ENCODE assay signal across 8 mouse cellular contexts in the genomic region with DNA sequence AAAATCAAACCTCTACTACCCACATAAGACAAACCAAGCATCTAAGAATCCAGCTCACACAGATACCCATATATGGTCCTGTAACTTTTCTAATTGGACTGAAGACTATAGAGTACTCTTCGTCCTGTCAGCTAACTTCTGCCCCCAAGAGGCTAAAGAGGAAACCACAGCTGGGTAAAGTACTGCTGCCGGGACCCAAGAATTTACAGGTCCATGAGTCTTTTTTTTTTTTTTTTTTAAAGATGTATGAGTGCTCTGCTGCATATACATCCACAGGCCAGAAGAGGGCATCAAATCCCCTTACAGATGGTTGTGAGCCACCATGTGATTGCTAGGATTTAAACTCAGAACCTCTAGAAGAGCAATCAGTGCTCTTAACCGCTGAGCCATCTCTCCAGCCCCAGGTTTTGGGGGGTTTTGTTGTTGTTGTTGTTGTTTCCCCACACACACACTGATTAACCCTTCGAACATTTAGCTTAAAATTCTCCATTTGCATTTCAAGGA. TPM values are rescaled to one million over a fixed set of nuclear protein-coding genes. Genes with fewer than 3 reads are reported as not detected.
DNase-seq lines count a peak whose midpoint lies in the region; ATAC-seq and TF ChIP-seq lines count a peak whose summit lies in the region.

No protein-coding gene starts in this region.

- 0% methylated on average over 4 of the region's 4 CpGs for WGBS in forebrain, embryonic 14.5 days
- under 1% methylated on average over 4 of the region's 4 CpGs for WGBS in liver, postnatal 0 days (ENCODE audit: insufficient replicate concordance)
- 1% methylated on average over 4 of the region's 4 CpGs for WGBS in neural tube, embryonic 12.5 days

- H3K36me3 ChIP-seq in ES-E14 (ENCODE audit: control insufficient read depth, insufficient read depth, low read length, poor library complexity, severe bottlenecking) = peaks cover 9% of the 10 kb centered on the region
- H3K36me3 ChIP-seq in forebrain, embryonic 14.5 days (ENCODE audit: control insufficient read depth, insufficient read depth, low read length) = peaks cover 20% of the 10 kb centered on the region
- H3K36me3 ChIP-seq in liver, postnatal 0 days (replicated peaks; ENCODE audit: insufficient read depth, low read length) = peaks cover 5% of the 10 kb centered on the region
- peaks cover 21% of the 10 kb centered on the region for H3K36me3 ChIP-seq in neural tube, embryonic 12.5 days

- peak; percentile 36 for ATAC-seq in forebrain, embryonic 14.5 days
- ATAC-seq in liver, postnatal 0 days = peak; percentile 28
- peak; percentile 35 for ATAC-seq in neural tube, embryonic 12.5 days (ENCODE audit: low FRiP score, low read depth)

- intact Hi-C loops in heart, postnatal 14 days (cut with DNase I) = loop anchor here (10.0 kb wide), 1 partner anchor 421 kb away; a partner anchor contains a TSS

- no peak overlapping the region; the same call in 1 of the 2 replicates for H3K9ac ChIP-seq in ES-E14 (ENCODE audit: insufficient read depth, low read depth, low read length, poor library complexity, severe bottlenecking)
- H3K9ac ChIP-seq in forebrain, embryonic 14.5 days (ENCODE audit: low read length) = no peak overlapping the region
- H3K9ac ChIP-seq in liver, postnatal 0 days (replicated peaks) = no peak overlapping the region
- no peak overlapping the region for H3K9ac ChIP-seq in neural tube, embryonic 12.5 days

- no peak for TF ChIP-seq EP300 in liver, postnatal 0 days (IDR thresholded peaks at IDR 0.05; ENCODE audit: low read depth)

- no peaks in the 10 kb centered on the region for H3K27me3 ChIP-seq in forebrain, embryonic 14.5 days (replicated peaks; ENCODE audit: control insufficient read depth, insufficient read depth, low read length)
- no peaks in the 10 kb centered on the region for H3K27me3 ChIP-seq in liver, postnatal 0 days (ENCODE audit: insufficient read depth, low read length)
- no peaks in the 10 kb centered on the region for H3K27me3 ChIP-seq in neural tube, embryonic 12.5 days (replicated peaks)

- H3K4me3 ChIP-seq in ES-E14 (ENCODE audit: insufficient read depth in 1 of 2, low read depth in 1 of 2, low read length in 2 of 2, poor library complexity in 1 of 2, severe bottlenecking in 1 of 2) = peak overlapping the region; percentile 65 to 97
- H3K4me3 ChIP-seq in forebrain, embryonic 14.5 days (ENCODE audit: low read depth, low read length) = peak overlapping the region; percentile 68
- peak overlapping the region; percentile 73 for H3K4me3 ChIP-seq in liver, postnatal 0 days (ENCODE audit: low read depth, low read length)
- H3K4me3 ChIP-seq in neural tube, embryonic 12.5 days = peak overlapping the region; percentile 61

- no peaks in the 10 kb centered on the region for H3K9me3 ChIP-seq in ES-E14 (ENCODE audit: control insufficient read depth, insufficient read depth, low read depth, low read length)
- H3K9me3 ChIP-seq in forebrain, embryonic 14.5 days (replicated peaks; ENCODE audit: control insufficient read depth, low read length) = no peaks in the 10 kb centered on the region
- no peaks in the 10 kb centered on the region for H3K9me3 ChIP-seq in liver, postnatal 0 days (ENCODE audit: low read length)
- H3K9me3 ChIP-seq in neural tube, embryonic 12.5 days = no peaks in the 10 kb centered on the region

- peak; percentile 77 for TF ChIP-seq CTCF in liver, postnatal 0 days (IDR thresholded peaks at IDR 0.05; ENCODE audit: low read depth)

- peak overlapping the region; percentile 86 for H3K4me2 ChIP-seq in forebrain, embryonic 14.5 days (ENCODE audit: low read length)
- H3K4me2 ChIP-seq in liver, postnatal 0 days (ENCODE audit: low read depth, low read length) = peak overlapping the region; percentile 96
- H3K4me2 ChIP-seq in neural tube, embryonic 12.5 days (replicated peaks) = peak overlapping the region; percentile 72

- in situ Hi-C loops in ES-E14 (cut with MboI; ENCODE audit: low sequenced_read_pairs in 2 of 2, unreplicated experiment in 2 of 2) = no loop called here

- no peaks in the 10 kb centered on the region; a peak in 1 of 4 replicates for H3K4me1 ChIP-seq in ES-E14 (ENCODE audit: control insufficient read depth in 2 of 2, insufficient read depth in 2 of 2, low read length in 2 of 2, poor library complexity in 1 of 2)
- peaks cover 10% of the 10 kb centered on the region; the same call in 1 of the 2 replicates for H3K4me1 ChIP-seq in forebrain, embryonic 14.5 days (ENCODE audit: control insufficient read depth, insufficient read depth, low read length)
- peaks cover 8% of the 10 kb centered on the region for H3K4me1 ChIP-seq in liver, postnatal 0 days (ENCODE audit: insufficient read depth)
- H3K4me1 ChIP-seq in neural tube, embryonic 12.5 days = peaks cover 11% of the 10 kb centered on the region

- H3K27ac ChIP-seq in ES-E14 (ENCODE audit: insufficient read depth, low read depth, low read length, poor library complexity, severe bottlenecking) = no peak overlapping the region; the same call in 1 of the 2 replicates
- no peak overlapping the region for H3K27ac ChIP-seq in forebrain, embryonic 14.5 days (ENCODE audit: low read depth, low read length)
- peak overlapping the region; percentile 50 for H3K27ac ChIP-seq in liver, postnatal 0 days (ENCODE audit: low read depth)
- H3K27ac ChIP-seq in neural tube, embryonic 12.5 days = no peak overlapping the region

- DNase-seq in ES-E14 (ENCODE audit: low read depth, low spot score) = peak; percentile 86
- DNase-seq in c-Kit-positive CD71-positive TER-119-negative erythroid progenitor cells, embryonic 14.5 days (ENCODE audit: low read depth) = peak; percentile 84
- peak; percentile 87 for DNase-seq in forebrain, embryonic 14.5 days (ENCODE audit: low spot score)
- DNase-seq in heart, postnatal 14 days = peak; percentile 60 to 75
- peak; percentile 82 to 90 for DNase-seq in kidney, postnatal 4 days
- peak; percentile 73 for DNase-seq in liver, postnatal 0 days
- DNase-seq in testis, postnatal 10 days (ENCODE audit: low spot score) = peak; percentile 85

TF ChIP-seq in ES-E14, 5 proteins besides CTCF, POLR2A, EP300 and RAD21:
- TF ChIP-seq ZNF384 (IDR thresholded peaks at IDR 0.05; ENCODE audit: low read depth, low read length) = peak; percentile 81
- TF ChIP-seq ZC3H11A (IDR thresholded peaks at IDR 0.05; ENCODE audit: borderline replicate concordance, low read depth, low read length) = no peak
- TF ChIP-seq HCFC1 (IDR thresholded peaks at IDR 0.05; ENCODE audit: borderline replicate concordance, insufficient read depth, low read length) = no peak
- TF ChIP-seq CHD2 (IDR thresholded peaks at IDR 0.05; ENCODE audit: low read depth, low read length) = no peak

RNA-seq across cellular contexts. Expression of a gene that starts 1.1 kb away (rescaled TPM):
- 19.7 and 40.1 TPM in 2 replicates for total RNA-seq in ES-E14 (2012; rRNA removed)
- 64.7 and 64.9 TPM in 2 replicates for polyA plus RNA-seq in forebrain, embryonic 14.5 days (2014; fragmentation: Nextera tagmentation; extraction: Ambion mirVana)
- 10 to 100 TPM; 18.6 to 30.2 TPM for total RNA-seq in heart, postnatal 14 days (2021)
- 9.4 and 10.8 TPM in 2 replicates for polyA plus RNA-seq in liver, postnatal 0 days (2015; fragmentation: Nextera tagmentation; extraction: Ambion mirVana)
- polyA plus RNA-seq in neural tube, embryonic 12.5 days (2016; fragmentation: Nextera tagmentation; extraction: Ambion mirVana) = 58.6 and 64.4 TPM in 2 replicates

RNA-seq across cellular contexts. Expression of a gene that starts 9.1 kb away (rescaled TPM):
- 0.49 and 0.74 TPM in 2 replicates for total RNA-seq in ES-E14 (2012; rRNA removed)
- polyA plus RNA-seq in forebrain, embryonic 14.5 days (2014; fragmentation: Nextera tagmentation; extraction: Ambion mirVana) = 0.62 and 0.82 TPM in 2 replicates
- total RNA-seq in heart, postnatal 14 days (2021) = under 1 TPM; 0.29 to 0.44 TPM
- polyA plus RNA-seq in liver, postnatal 0 days (2015; fragmentation: Nextera tagmentation; extraction: Ambion mirVana) = 0.06 and 0.07 TPM in 2 replicates
- 1.2 and 1.4 TPM in 2 replicates for polyA plus RNA-seq in neural tube, embryonic 12.5 days (2016; fragmentation: Nextera tagmentation; extraction: Ambion mirVana)

RNA-seq across cellular contexts. Expression of a gene that starts 30.1 kb away (rescaled TPM):
- not detected in 2 replicates for total RNA-seq in ES-E14 (2012; rRNA removed)
- polyA plus RNA-seq in forebrain, embryonic 14.5 days (2014; fragmentation: Nextera tagmentation; extraction: Ambion mirVana) = not detected in 2 replicates
- not detected for total RNA-seq in heart, postnatal 14 days (2021)
- 2.7 and 3.0 TPM in 2 replicates for polyA plus RNA-seq in liver, postnatal 0 days (2015; fragmentation: Nextera tagmentation; extraction: Ambion mirVana)
- polyA plus RNA-seq in neural tube, embryonic 12.5 days (2016; fragmentation: Nextera tagmentation; extraction: Ambion mirVana) = not detected in 2 replicates

RNA-seq across cellular contexts. Expression of a gene that starts 30.4 kb away (rescaled TPM):
- total RNA-seq in ES-E14 (2012; rRNA removed) = 5.7 and 16.6 TPM in 2 replicates
- polyA plus RNA-seq in forebrain, embryonic 14.5 days (2014; fragmentation: Nextera tagmentation; extraction: Ambion mirVana) = 127 and 139 TPM in 2 replicates
- 1,000 to 10,000 TPM in 1 of 2 experiments, 100 to 1,000 TPM in 1; 982 to 1,030 TPM for total RNA-seq in heart, postnatal 14 days (2021)
- 346 and 352 TPM in 2 replicates for polyA plus RNA-seq in liver, postnatal 0 days (2015; fragmentation: Nextera tagmentation; extraction: Ambion mirVana)
- polyA plus RNA-seq in neural tube, embryonic 12.5 days (2016; fragmentation: Nextera tagmentation; extraction: Ambion mirVana) = 31.2 and 37.5 TPM in 2 replicates

RNA-seq across cellular contexts. Expression of a gene that starts 34.6 kb away (rescaled TPM):
- not detected in 2 replicates for total RNA-seq in ES-E14 (2012; rRNA removed)
- not detected in 2 replicates for polyA plus RNA-seq in forebrain, embryonic 14.5 days (2014; fragmentation: Nextera tagmentation; extraction: Ambion mirVana)
- total RNA-seq in heart, postnatal 14 days (2021) = not detected
- not detected in 2 replicates for polyA plus RNA-seq in liver, postnatal 0 days (2015; fragmentation: Nextera tagmentation; extraction: Ambion mirVana)
- not detected in 2 replicates for polyA plus RNA-seq in neural tube, embryonic 12.5 days (2016; fragmentation: Nextera tagmentation; extraction: Ambion mirVana)
